Mouse (Mus musculus) urinary bladder, adult 18-20 months (tissue): ENCODE data around the gene Ccr10.

ENCODE experiments used
- DNase-seq, 2 experiments: peaks; one replicate each; pipeline ENCODE4 v3.0.0; 2022; ENCODE audit warnings: low spot score in 2 of 2, mixed read lengths in 2 of 2

The Ccr10 gene

GRCm38 (mm10) chr11:101174851-101175628 lies at the start of gene Ccr10:
Gene Ccr10, minus strand, starts transcription at chr11:101175443.
- DNase-seq = no peak

GRCm38 (mm10) chr11:101224337-101224736 lies 49.1 kb upstream of the Ccr10 start:
- no peak for DNase-seq

DNA sequence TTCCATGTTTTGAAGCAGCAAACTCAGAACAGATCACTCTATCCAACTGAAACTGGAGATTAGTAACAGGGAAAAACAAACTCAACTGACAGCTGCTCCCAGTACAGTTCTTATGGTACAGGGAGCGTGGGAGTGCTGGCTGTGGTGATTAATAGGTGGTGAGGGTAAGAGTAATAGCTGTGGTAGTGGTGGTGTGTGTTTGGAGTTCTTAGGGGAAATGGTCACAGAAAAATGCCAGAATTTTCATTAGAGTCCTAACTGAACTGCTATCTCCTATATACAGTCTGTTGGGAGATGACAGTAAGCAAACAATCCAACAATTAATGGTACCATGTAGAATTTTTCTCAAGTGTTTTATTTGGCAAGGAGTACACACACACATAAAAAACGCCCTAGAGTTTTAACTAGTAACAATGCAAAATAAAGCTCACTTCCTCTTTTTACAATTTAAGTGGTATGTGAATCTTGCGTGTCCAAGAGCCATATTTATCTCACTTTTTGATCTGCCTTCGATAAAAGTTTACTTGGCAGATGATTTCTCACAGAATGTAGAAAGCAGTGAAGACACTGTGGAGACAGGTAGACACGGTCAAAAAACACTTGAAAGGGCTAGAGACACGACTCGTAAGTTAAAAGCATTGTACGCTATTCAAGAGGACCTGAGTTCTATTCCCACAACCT lies 46.2 kb upstream of the Ccr10 start:
- no peak for DNase-seq

DNA sequence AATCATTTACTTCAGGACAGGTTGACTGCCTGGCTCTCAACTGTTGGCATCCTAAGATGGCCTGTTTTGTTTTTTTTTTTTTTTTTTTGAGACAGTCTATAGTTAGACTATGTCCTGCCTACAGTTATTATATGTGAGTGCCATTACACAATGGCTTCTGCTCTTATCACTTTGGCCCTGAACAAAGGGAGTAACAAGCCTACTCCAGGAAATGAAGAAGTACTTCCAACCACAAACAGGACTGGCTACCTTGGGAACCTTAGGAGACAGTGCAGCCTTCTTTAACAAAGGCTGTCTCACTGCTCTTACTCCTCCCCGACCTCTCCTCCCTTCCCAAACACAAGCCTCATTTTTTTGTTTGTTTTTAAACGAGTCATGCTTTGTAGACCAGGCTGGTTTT lies 45.6 kb upstream of the Ccr10 start:
- DNase-seq = no peak

- no peak for DNase-seq
Observed at GRCm38 (mm10) chr11:101218436-101219055, 43.3 kb upstream of the Ccr10 start.

DNA sequence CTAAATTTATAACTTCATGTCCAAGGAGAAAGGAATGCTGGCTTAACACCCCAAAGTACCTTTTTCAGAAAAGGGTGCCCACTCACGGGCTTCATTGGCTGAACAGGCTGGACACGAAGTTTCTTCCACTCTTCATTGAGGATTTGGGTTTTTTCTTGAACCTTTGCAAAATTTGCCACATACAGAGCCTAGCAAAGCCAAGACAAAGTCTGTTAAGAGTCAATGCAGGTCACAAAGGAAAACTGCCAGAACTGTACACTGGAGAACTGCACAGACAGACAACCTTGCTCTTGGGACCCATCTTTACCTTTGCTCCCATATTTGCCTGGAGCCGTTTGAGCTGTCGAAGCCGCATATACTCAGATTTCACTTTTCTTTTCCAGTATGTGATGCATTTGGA lies 41.7 kb upstream of the Ccr10 start:
- no peak for DNase-seq

DNA sequence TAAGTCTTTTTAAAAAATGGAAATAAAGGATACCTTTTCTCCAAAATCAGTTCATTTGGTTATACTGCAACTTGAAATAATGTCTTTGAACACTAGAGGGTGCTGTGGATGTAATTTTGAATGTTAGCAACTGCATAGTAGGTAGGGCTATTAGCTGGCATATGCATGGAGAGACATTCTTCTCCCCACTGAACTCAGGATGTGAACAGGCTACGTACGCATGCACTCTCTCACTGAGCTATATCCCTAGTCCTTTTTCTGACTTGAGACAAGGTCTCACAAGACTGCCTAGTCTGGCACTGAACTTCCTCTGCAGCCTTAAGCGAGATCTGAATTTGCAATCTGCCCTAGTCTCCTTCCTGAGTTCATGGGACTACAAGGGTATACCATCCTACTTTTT lies 36.7 kb upstream of the Ccr10 start:
- no peak for DNase-seq

DNA sequence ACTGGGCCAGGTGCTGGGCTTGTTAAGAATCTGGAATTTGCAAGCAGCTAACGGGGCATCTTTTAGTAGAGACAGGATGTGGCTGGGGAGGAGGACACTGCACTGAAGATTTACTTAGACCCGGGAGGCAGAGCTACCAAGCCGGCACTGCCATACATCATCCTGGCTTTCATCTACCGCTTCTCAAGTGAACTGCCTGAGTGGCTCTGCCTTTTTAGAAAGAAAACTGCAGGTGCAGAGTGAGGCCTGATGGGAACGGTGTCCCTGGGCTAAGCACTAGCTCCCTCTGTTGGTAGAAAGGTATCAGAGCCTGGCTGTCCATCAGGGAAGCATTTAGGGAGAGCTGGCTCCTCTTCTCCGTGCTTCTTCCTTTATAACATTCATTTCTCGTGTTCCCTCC lies 25.7 kb upstream of the Ccr10 start:
- DNase-seq = no peak

- DNase-seq = no peak
Observed at GRCm38 (mm10) chr11:101199555-101199954, 24.3 kb upstream of the Ccr10 start.

DNA sequence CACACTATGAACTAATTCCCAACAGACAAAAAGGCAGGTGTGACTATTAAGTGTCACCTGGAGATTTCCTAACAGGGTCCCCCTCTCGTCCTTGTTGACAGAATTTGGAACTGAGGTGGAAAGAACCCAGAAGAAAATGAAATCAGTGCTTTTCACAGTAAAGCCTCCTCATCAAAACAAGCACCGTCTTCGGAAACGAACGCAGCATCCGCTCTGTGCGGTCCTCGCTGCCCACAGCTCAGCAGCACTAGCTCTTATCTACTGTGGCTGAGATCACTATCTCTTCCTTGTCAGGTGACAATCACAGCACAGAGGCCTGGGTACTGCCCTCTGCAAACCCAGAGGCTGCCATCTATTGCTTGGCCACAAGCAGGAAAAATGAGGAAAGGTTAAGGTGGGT lies 20.9 kb upstream of the Ccr10 start:
- DNase-seq = no peak

GRCm38 (mm10) chr11:101195571-101195970 lies 20.3 kb upstream of the Ccr10 start:
- no peak for DNase-seq

DNA sequence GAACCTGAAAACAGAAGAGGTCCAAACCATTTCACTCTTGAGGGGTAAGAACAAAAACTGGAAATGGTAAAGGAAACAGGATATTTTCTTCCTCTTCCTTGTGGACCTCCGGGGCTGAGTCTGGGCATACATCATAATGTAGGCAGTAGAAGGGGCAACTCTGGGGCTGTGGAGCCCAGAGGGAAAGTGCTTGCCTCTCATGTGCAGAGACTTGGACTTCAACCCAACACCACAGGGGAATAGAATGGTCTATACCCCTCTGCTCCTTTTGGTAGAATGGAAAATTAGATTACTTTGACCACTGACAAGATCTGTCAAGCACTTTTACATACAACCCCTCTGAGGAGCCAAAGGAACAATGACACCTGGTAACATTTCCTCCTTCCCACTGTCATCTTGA lies 19.9 kb upstream of the Ccr10 start:
- no peak for DNase-seq

GRCm38 (mm10) chr11:101194643-101195042 lies 19.4 kb upstream of the Ccr10 start:
- DNase-seq = no peak

DNA sequence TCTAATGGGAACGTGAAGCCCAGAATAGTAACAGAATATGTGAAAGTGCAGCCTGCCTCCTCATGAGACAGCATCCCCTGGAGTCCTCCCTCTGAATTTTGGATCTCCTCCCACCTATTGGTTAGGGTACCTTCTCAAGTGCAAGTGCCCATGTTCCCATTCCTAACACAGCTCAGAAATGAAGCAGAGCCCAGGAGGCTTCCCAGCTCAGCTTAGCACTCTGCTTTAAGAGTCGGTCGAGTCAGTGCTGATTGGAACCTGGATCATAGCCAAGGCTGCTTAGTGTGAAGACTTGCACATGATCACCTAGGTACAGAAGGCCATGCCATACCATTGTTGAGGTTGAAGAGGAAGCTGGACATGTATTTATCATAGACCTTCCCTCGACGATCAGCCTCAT lies 18.9 kb upstream of the Ccr10 start:
- no peak for DNase-seq

- no peak for DNase-seq
Observed at GRCm38 (mm10) chr11:101193076-101193475, 17.8 kb upstream of the Ccr10 start.

DNA sequence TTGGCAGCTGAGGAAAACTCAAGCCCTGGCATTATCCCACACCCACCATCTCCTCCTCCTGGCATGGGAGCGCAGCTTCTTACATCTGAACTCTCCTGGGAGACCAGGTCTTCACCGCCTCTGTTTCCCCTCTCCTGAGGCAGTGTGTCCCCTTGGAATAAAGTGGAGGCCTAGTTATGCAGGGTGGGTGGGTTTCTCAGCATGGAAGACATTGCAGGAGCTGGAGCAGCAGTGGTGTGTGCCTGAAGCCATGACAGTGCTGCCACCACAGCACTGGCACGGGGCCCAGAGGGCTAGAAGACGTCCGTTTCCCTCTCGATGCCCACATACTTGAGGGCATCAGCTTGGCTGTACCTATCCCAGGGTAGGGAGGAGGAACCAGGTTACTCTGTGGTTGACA lies 17.4 kb upstream of the Ccr10 start:
- no peak for DNase-seq

- no peak for DNase-seq
Observed at GRCm38 (mm10) chr11:101191919-101192470, 16.8 kb upstream of the Ccr10 start.

DNA sequence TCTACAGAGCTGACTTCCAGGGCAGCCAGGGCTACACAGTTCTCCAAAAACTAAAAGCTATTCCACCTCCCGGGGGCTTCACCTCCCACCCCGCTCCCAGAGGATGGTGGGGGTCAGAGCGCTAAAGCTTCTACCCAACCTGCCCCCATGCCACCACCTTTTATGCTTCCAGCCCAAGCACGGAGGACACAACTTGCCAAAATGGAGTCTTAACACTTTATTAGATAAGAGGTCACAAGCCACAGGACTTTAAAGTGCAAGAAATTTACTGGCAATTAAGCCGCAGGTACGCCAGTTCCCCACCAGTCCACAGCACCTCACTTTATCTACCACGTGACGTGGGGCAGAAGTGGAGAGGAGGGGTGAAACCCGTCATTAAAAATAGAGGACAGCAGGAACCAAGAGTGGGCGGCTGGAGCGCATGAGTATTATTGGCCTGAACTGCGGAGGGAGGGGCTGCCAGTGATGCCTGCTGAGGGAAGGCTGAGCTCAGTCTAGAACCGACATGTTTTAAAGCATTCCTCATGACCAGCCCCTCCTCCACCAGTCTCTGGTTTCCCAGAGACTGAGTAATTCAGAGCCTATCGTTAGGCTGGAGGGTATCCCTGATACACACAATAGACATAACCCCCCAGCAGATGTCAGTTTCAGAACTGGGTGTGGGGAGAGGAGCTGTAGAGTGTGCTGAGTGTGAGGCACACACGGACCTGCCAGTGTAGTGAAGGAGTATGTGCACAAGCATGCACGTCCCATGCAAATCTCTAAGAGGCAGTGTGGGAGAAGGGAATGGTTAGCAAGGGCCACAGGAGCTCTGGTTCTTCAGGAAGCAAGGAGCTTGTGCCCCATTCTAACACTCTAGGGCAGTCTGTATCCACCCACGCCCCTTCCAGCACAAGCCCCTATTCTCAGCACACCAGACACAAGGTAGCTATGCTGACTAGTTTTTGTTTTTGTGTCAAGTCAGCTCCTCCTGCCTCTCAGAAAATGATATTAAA lies 16.0 kb upstream of the Ccr10 start:
- DNase-seq = no peak

- no peak for DNase-seq
Observed at GRCm38 (mm10) chr11:101190181-101190912, 15.1 kb upstream of the Ccr10 start.

GRCm38 (mm10) chr11:101189495-101190180 lies 14.4 kb upstream of the Ccr10 start:
- DNase-seq = peak in 1 of 2 experiments; percentile 68
